Mouse (Mus musculus): Measurements from ENCODE around the gene Olfr881. TPM values are rescaled to one million over a fixed set of nuclear protein-coding genes. Genes with fewer than 3 reads are reported as not detected.

Gene Olfr881
- total RNA-seq (2015; ENCODE audit: low replicate concordance) (not detected in 2 replicates), total RNA-seq (2017; ENCODE audit: low replicate concordance) (not detected in 2 replicates)

- no peak for ATAC-seq (replicated peaks; ENCODE audit: low FRiP score, poor library complexity, severe bottlenecking)
These were observed at the start of gene Olfr881 for GRCm38 (mm10) chr9:37991525-37991924. Olfr881 (plus strand) TSS chr9:37991825.

- no peak for ATAC-seq (replicated peaks; ENCODE audit: low FRiP score, poor library complexity, severe bottlenecking)
These were observed 7.1 kb downstream of the Olfr881 start for GRCm38 (mm10) chr9:37998581-37999204.

- ATAC-seq (replicated peaks; ENCODE audit: low FRiP score, poor library complexity, severe bottlenecking), result no peak
These were observed 8.4 kb downstream of the Olfr881 start for GRCm38 (mm10) chr9:38000021-38000420.

GRCm38 (mm10) chr9:38025508-38025907 is 33.9 kb downstream of the Olfr881 start, which contains the start of gene Olfr883:
Olfr883 (plus strand) TSS chr9:38025808.
- no peak for ATAC-seq (replicated peaks; ENCODE audit: low FRiP score, poor library complexity, severe bottlenecking)

Other genes starting within 250 kb of the Olfr881 start
- not detected in 2 replicates for gene Olfr874, start 246.7 kb upstream of the Olfr881 start, total RNA-seq (2015; ENCODE audit: low replicate concordance)
- gene Olfr874, start 246.7 kb upstream of the Olfr881 start, total RNA-seq (2017; ENCODE audit: low replicate concordance), result not detected in 2 replicates
- not detected in 2 replicates for gene Olfr875, start 220.0 kb upstream of the Olfr881 start, total RNA-seq (2015; ENCODE audit: low replicate concordance)
- gene Olfr875, start 220.0 kb upstream of the Olfr881 start, total RNA-seq (2017; ENCODE audit: low replicate concordance), result not detected in 2 replicates
- not detected in 2 replicates for gene Olfr876, start 188.8 kb upstream of the Olfr881 start, total RNA-seq (2015; ENCODE audit: low replicate concordance)
- not detected in 2 replicates for gene Olfr876, start 188.8 kb upstream of the Olfr881 start, total RNA-seq (2017; ENCODE audit: low replicate concordance)
- not detected in 2 replicates for gene Olfr877, start 137.6 kb upstream of the Olfr881 start, total RNA-seq (2015; ENCODE audit: low replicate concordance)
- not detected in 2 replicates for gene Olfr877, start 137.6 kb upstream of the Olfr881 start, total RNA-seq (2017; ENCODE audit: low replicate concordance)
- not detected in 2 replicates for gene Olfr145, start 95.1 kb upstream of the Olfr881 start, total RNA-seq (2015; ENCODE audit: low replicate concordance)
- gene Olfr145, start 95.1 kb upstream of the Olfr881 start, total RNA-seq (2017; ENCODE audit: low replicate concordance), result not detected in 2 replicates
- gene Olfr878, start 74.0 kb upstream of the Olfr881 start, total RNA-seq (2015; ENCODE audit: low replicate concordance), result not detected in 2 replicates
- not detected in 2 replicates for gene Olfr878, start 74.0 kb upstream of the Olfr881 start, total RNA-seq (2017; ENCODE audit: low replicate concordance)
- not detected in 2 replicates for gene Olfr883, start 34.0 kb downstream of the Olfr881 start, total RNA-seq (2015; ENCODE audit: low replicate concordance)
- gene Olfr883, start 34.0 kb downstream of the Olfr881 start, total RNA-seq (2017; ENCODE audit: low replicate concordance), result not detected in 2 replicates
- gene Olfr884, start 54.7 kb downstream of the Olfr881 start, total RNA-seq (2015; ENCODE audit: low replicate concordance), result not detected in 2 replicates
- not detected in 2 replicates for gene Olfr884, start 54.7 kb downstream of the Olfr881 start, total RNA-seq (2017; ENCODE audit: low replicate concordance)
- not detected in 2 replicates for gene Olfr885, start 69.5 kb downstream of the Olfr881 start, total RNA-seq (2015; ENCODE audit: low replicate concordance)
- not detected in 2 replicates for gene Olfr885, start 69.5 kb downstream of the Olfr881 start, total RNA-seq (2017; ENCODE audit: low replicate concordance)
- not detected in 2 replicates for gene Olfr887, start 92.2 kb downstream of the Olfr881 start, total RNA-seq (2015; ENCODE audit: low replicate concordance)
- not detected in 2 replicates for gene Olfr887, start 92.2 kb downstream of the Olfr881 start, total RNA-seq (2017; ENCODE audit: low replicate concordance)
- gene Olfr888, start 116.3 kb downstream of the Olfr881 start, total RNA-seq (2015; ENCODE audit: low replicate concordance), result not detected in 2 replicates
- gene Olfr888, start 116.3 kb downstream of the Olfr881 start, total RNA-seq (2017; ENCODE audit: low replicate concordance), result not detected in 2 replicates
- gene Olfr889, start 123.4 kb downstream of the Olfr881 start, total RNA-seq (2015; ENCODE audit: low replicate concordance), result not detected in 2 replicates
- not detected in 2 replicates for gene Olfr889, start 123.4 kb downstream of the Olfr881 start, total RNA-seq (2017; ENCODE audit: low replicate concordance)
- gene Olfr890, start 150.7 kb downstream of the Olfr881 start, total RNA-seq (2015; ENCODE audit: low replicate concordance), result not detected in 2 replicates
- not detected in 2 replicates for gene Olfr890, start 150.7 kb downstream of the Olfr881 start, total RNA-seq (2017; ENCODE audit: low replicate concordance)
- gene Olfr891, start 189.0 kb downstream of the Olfr881 start, total RNA-seq (2015; ENCODE audit: low replicate concordance), result not detected in 2 replicates
- gene Olfr891, start 189.0 kb downstream of the Olfr881 start, total RNA-seq (2017; ENCODE audit: low replicate concordance), result not detected in 2 replicates
- gene Olfr893, start 216.5 kb downstream of the Olfr881 start, total RNA-seq (2015; ENCODE audit: low replicate concordance), result not detected in 2 replicates
- not detected in 2 replicates for gene Olfr893, start 216.5 kb downstream of the Olfr881 start, total RNA-seq (2017; ENCODE audit: low replicate concordance)
- gene Olfr894, start 226.2 kb downstream of the Olfr881 start, total RNA-seq (2015; ENCODE audit: low replicate concordance), result not detected in 2 replicates
- gene Olfr894, start 226.2 kb downstream of the Olfr881 start, total RNA-seq (2017; ENCODE audit: low replicate concordance), result not detected in 2 replicates